Mouse (Mus musculus) myocyte (in vitro differentiated cells): ENCODE results near the gene Tgm2. TPM values are rescaled to one million over a fixed set of nuclear protein-coding genes. Genes with fewer than 3 reads are reported as not detected.

Experiments used
- H3K27me3 ChIP-seq: one replicate; pipeline ENCODE4 v1.6.1; 2011; ENCODE audit not compliant: control insufficient read depth, insufficient read depth, insufficient read length
- H3K36me3 ChIP-seq: one replicate; pipeline ENCODE4 v1.6.1; 2011; ENCODE audit not compliant: control insufficient read depth, insufficient read depth
- H3K4me2 ChIP-seq: one replicate; pipeline ENCODE4 v1.6.1; 2011; ENCODE audit warnings: low read depth, control low read depth
- H3K4me3 ChIP-seq: one replicate; pipeline ENCODE4 v1.5.1; 2011; ENCODE audit warnings: mild to moderate bottlenecking, control low read depth, moderate library complexity
- H3K79me2 ChIP-seq: one replicate; pipeline ENCODE4 v1.6.1; 2011; ENCODE audit not compliant: control insufficient read depth, insufficient read depth
- H3ac ChIP-seq: one replicate; pipeline ENCODE4 v1.6.1; 2011; ENCODE audit not compliant: control insufficient read depth, insufficient read length
- CEBPB ChIP-seq: IDR thresholded peaks from 2 replicates; pipeline ENCODE4 v1.6.1; 2011; ENCODE audit warnings: mild to moderate bottlenecking, moderate library complexity; ENCODE audit not compliant: poor library complexity, insufficient read depth, severe bottlenecking
- E2F4 ChIP-seq: IDR thresholded peaks from one replicate; pipeline ENCODE4 v1.6.1; 2011; ENCODE audit warnings: mild to moderate bottlenecking, control low read depth, moderate library complexity; ENCODE audit not compliant: insufficient read depth
- MAX ChIP-seq: IDR thresholded peaks from one replicate; pipeline ENCODE4 v1.6.1; 2011; ENCODE audit warnings: low read depth, mild to moderate bottlenecking, control low read depth
- MYOD1 ChIP-seq, 3 experiments: IDR thresholded peaks; one replicate each; pipeline ENCODE4 v1.6.1; 2011; ENCODE audit warnings: control low read depth in 2 of 3, low read depth in 2 of 3, mild to moderate bottlenecking in 2 of 3, moderate library complexity in 1 of 3; ENCODE audit not compliant: insufficient read length in 2 of 3, control insufficient read depth in 1 of 3
- MYOG ChIP-seq, 3 experiments: IDR thresholded peaks; one replicate each; pipeline ENCODE4 v1.6.1; 2011; ENCODE audit warnings: control low read depth in 2 of 3, low read depth in 2 of 3, mild to moderate bottlenecking in 2 of 3; ENCODE audit not compliant: insufficient read length in 2 of 3, control insufficient read depth in 1 of 3, insufficient read depth in 1 of 3
- POLR2A ChIP-seq: IDR thresholded peaks from one replicate; pipeline ENCODE4 v1.6.1; 2011; ENCODE audit warnings: low read depth, mild to moderate bottlenecking, control low read depth, moderate library complexity; ENCODE audit not compliant: insufficient read length
- POLR2AphosphoS2 ChIP-seq: IDR thresholded peaks from one replicate; pipeline ENCODE4 v1.6.1; 2011; ENCODE audit warnings: low read depth, control low read depth; ENCODE audit not compliant: insufficient read length
- REST ChIP-seq: IDR thresholded peaks from one replicate; pipeline ENCODE4 v1.6.1; 2011; ENCODE audit warnings: mild to moderate bottlenecking, control low read depth, moderate library complexity; ENCODE audit not compliant: insufficient read depth, insufficient read length
- SRF ChIP-seq: IDR thresholded peaks from one replicate; pipeline ENCODE4 v1.6.1; 2011; ENCODE audit warnings: low read depth; ENCODE audit not compliant: control insufficient read depth, insufficient read length
- TCF12 ChIP-seq: IDR thresholded peaks from one replicate; pipeline ENCODE4 v1.6.1; 2011; ENCODE audit warnings: mild to moderate bottlenecking, control low read depth; ENCODE audit not compliant: poor library complexity, insufficient read depth, severe bottlenecking
- TCF3 ChIP-seq: IDR thresholded peaks from one replicate; pipeline ENCODE4 v1.6.1; 2011; ENCODE audit warnings: low read depth, control low read depth; ENCODE audit not compliant: insufficient read length
- USF1 ChIP-seq: IDR thresholded peaks from one replicate; pipeline ENCODE4 v1.6.1; 2011; ENCODE audit warnings: low read depth, mild to moderate bottlenecking, control low read depth, moderate library complexity
- polyA plus RNA-seq: library from polyadenylated mRNA; unstranded; fragments of >200 nt; fragmentation: generic; extraction: Trizol; gene quantifications from one replicate; pipeline ENCODE4 v1.2.1, GENCODE M21; 2012; ENCODE audit warnings: missing spikeins

The Tgm2 gene
- polyA plus RNA-seq, 1 experiment, result 61.0 TPM

GRCm38 (mm10) chr2:158131197-158131835, 14.9 kb downstream of the Tgm2 start:
- H3K4me3 ChIP-seq, result no peak overlapping the region
- TF ChIP-seq MYOG (IDR thresholded peaks at IDR 0.05; ENCODE audit: control insufficient read depth in 1 of 3, insufficient read depth in 1 of 3, insufficient read length in 2 of 3, low read depth in 2 of 3) (no peak), TCF12 (no peak), USF1 (no peak), TCF3 (no peak), REST (no peak), POLR2AphosphoS2 (no peak), SRF (no peak), MYOD1 (IDR thresholded peaks at IDR 0.05; ENCODE audit: control insufficient read depth in 1 of 3, insufficient read length in 2 of 3, low read depth in 2 of 3) (no peak), CEBPB (no peak), POLR2A (no peak), MAX (no peak), E2F4 (no peak)
- no peaks in the 10 kb centered on the region for H3K27me3 ChIP-seq
- H3K4me2 ChIP-seq, result no peak overlapping the region
- H3K79me2 ChIP-seq, result no peaks in the 10 kb centered on the region
- H3K36me3 ChIP-seq, result no peaks in the 10 kb centered on the region
- no peak overlapping the region for H3ac ChIP-seq

GRCm38 (mm10) chr2:158130391-158130986, 15.7 kb downstream of the Tgm2 start:
- Histone ChIP-seq H3K4me2 (peak overlapping the region; percentile 27), H3ac (no peak overlapping the region), H3K4me3 (no peak overlapping the region), H3K79me2 (no peaks in the 10 kb centered on the region), H3K36me3 (no peaks in the 10 kb centered on the region), H3K27me3 (no peaks in the 10 kb centered on the region)
- TF ChIP-seq E2F4 (no peak), USF1 (peak; percentile 49), CEBPB (no peak), POLR2A (no peak)

- Histone ChIP-seq H3K36me3 (no peaks in the 10 kb centered on the region), H3K4me3 (no peak overlapping the region)
These were observed 16.8 kb downstream of the Tgm2 start for GRCm38 (mm10) chr2:158129291-158130002.

GRCm38 (mm10) chr2:158128461-158129130, 17.6 kb downstream of the Tgm2 start:
- Histone ChIP-seq H3K79me2 (no peaks in the 10 kb centered on the region), H3K4me2 (no peak overlapping the region), H3ac (no peak overlapping the region), H3K27me3 (no peaks in the 10 kb centered on the region), H3K4me3 (no peak overlapping the region), H3K36me3 (no peaks in the 10 kb centered on the region)
- TF ChIP-seq CEBPB (no peak), MAX (no peak), REST (no peak), POLR2AphosphoS2 (no peak), MYOD1 (IDR thresholded peaks at IDR 0.05; ENCODE audit: control insufficient read depth in 1 of 3, insufficient read length in 2 of 3, low read depth in 2 of 3) (no peak), E2F4 (no peak), SRF (no peak)

More at GRCm38 (mm10) chr2:158129291-158130002, 16.8 kb downstream of the Tgm2 start:
- Histone ChIP-seq H3K79me2 (no peaks in the 10 kb centered on the region), H3K4me2 (no peak overlapping the region), H3ac (no peak overlapping the region), H3K27me3 (no peaks in the 10 kb centered on the region)
- TF ChIP-seq E2F4 (no peak), REST (no peak), TCF3 (no peak), POLR2A (no peak)

- no peak overlapping the region for H3ac ChIP-seq
- H3K79me2 ChIP-seq, result no peaks in the 10 kb centered on the region
- H3K4me2 ChIP-seq, result no peak overlapping the region
- H3K27me3 ChIP-seq, result no peaks in the 10 kb centered on the region
- H3K4me3 ChIP-seq, result no peak overlapping the region
- no peaks in the 10 kb centered on the region for H3K36me3 ChIP-seq
- TF ChIP-seq MYOD1 (IDR thresholded peaks at IDR 0.05; ENCODE audit: control insufficient read depth in 1 of 3, insufficient read length in 2 of 3, low read depth in 2 of 3) (no peak), SRF (no peak), MAX (no peak), MYOG (IDR thresholded peaks at IDR 0.05; ENCODE audit: control insufficient read depth in 1 of 3, insufficient read depth in 1 of 3, insufficient read length in 2 of 3, low read depth in 2 of 3) (no peak), E2F4 (no peak), USF1 (no peak), REST (no peak), CEBPB (no peak), TCF12 (no peak), POLR2AphosphoS2 (no peak), TCF3 (no peak), POLR2A (no peak)
These were observed 18.4 kb downstream of the Tgm2 start for GRCm38 (mm10) chr2:158127872-158128271.
